Mouse (Mus musculus): ENCODE measurements around the gene Slc25a45. TPM values are rescaled to one million over a fixed set of nuclear protein-coding genes. Genes with fewer than 3 reads are reported as not detected.

Slc25a45 gene
- polyA plus RNA-seq, 1 experiment from 2014 or later, result 4.0 TPM

GRCm38 (mm10) chr19:5835054-5835921, 42.3 kb upstream of the Slc25a45 start:
- Histone ChIP-seq H3K27ac (ENCODE audit: low read depth, low read length) (no peak overlapping the region), H3K9me3 (ENCODE audit: control insufficient read depth) (no peaks in the 10 kb centered on the region), H3K27me3 (replicated peaks; ENCODE audit: control insufficient read depth, insufficient read depth, low read length) (no peaks in the 10 kb centered on the region), H3K4me1 (replicated peaks; ENCODE audit: control insufficient read depth, insufficient read depth, low read length) (peaks cover 7% of the 10 kb centered on the region; the same call in 1 of the 2 replicates), H3K36me3 (ENCODE audit: control insufficient read depth, insufficient read depth) (peaks cover 5% of the 10 kb centered on the region; the same call in 1 of the 2 replicates), H3K4me2 (replicated peaks; ENCODE audit: low read depth) (no peak overlapping the region), H3K9ac (ENCODE audit: low read depth, low read length) (no peak overlapping the region), H3K4me3 (ENCODE audit: low read depth, low read length) (no peak overlapping the region)
- WGBS, result 86% methylated on average over 10 of the region's 10 CpGs
- TF ChIP-seq CTCF (IDR thresholded peaks at IDR 0.05; ENCODE audit: low read depth), result no peak
- no peak for ATAC-seq

GRCm38 (mm10) chr19:5835922-5836430, 41.6 kb upstream of the Slc25a45 start:
- H3K27ac ChIP-seq (ENCODE audit: low read depth, low read length), result no peak overlapping the region

GRCm38 (mm10) chr19:5836941-5837572, 40.6 kb upstream of the Slc25a45 start:
- ATAC-seq, result no peak
- WGBS, result 76% methylated on average over 10 of the region's 10 CpGs
- H3K9ac ChIP-seq (ENCODE audit: low read depth, low read length), result no peak overlapping the region
- no peaks in the 10 kb centered on the region for H3K27me3 ChIP-seq (replicated peaks; ENCODE audit: control insufficient read depth, insufficient read depth, low read length)
- no peak overlapping the region for H3K27ac ChIP-seq (ENCODE audit: low read depth, low read length)
- no peak for TF ChIP-seq CTCF (IDR thresholded peaks at IDR 0.05; ENCODE audit: low read depth)
- H3K36me3 ChIP-seq (ENCODE audit: control insufficient read depth, insufficient read depth), result peaks cover 5% of the 10 kb centered on the region; the same call in 1 of the 2 replicates
- no peaks in the 10 kb centered on the region for H3K9me3 ChIP-seq (ENCODE audit: control insufficient read depth)
- no peak overlapping the region for H3K4me2 ChIP-seq (replicated peaks; ENCODE audit: low read depth)
- no peak overlapping the region for H3K4me3 ChIP-seq (ENCODE audit: low read depth, low read length)
- peaks cover 7% of the 10 kb centered on the region; the same call in 1 of the 2 replicates for H3K4me1 ChIP-seq (replicated peaks; ENCODE audit: control insufficient read depth, insufficient read depth, low read length)

More at GRCm38 (mm10) chr19:5835922-5836430, 41.6 kb upstream of the Slc25a45 start:
- Histone ChIP-seq H3K36me3 (ENCODE audit: control insufficient read depth, insufficient read depth) (peaks cover 5% of the 10 kb centered on the region; the same call in 1 of the 2 replicates), H3K9me3 (ENCODE audit: control insufficient read depth) (no peaks in the 10 kb centered on the region), H3K27me3 (replicated peaks; ENCODE audit: control insufficient read depth, insufficient read depth, low read length) (no peaks in the 10 kb centered on the region), H3K9ac (ENCODE audit: low read depth, low read length) (no peak overlapping the region), H3K4me3 (ENCODE audit: low read depth, low read length) (no peak overlapping the region), H3K4me2 (replicated peaks; ENCODE audit: low read depth) (no peak overlapping the region), H3K4me1 (replicated peaks; ENCODE audit: control insufficient read depth, insufficient read depth, low read length) (peaks cover 7% of the 10 kb centered on the region; the same call in 1 of the 2 replicates)
- WGBS, result 78% methylated on average over 8 of the region's 8 CpGs
- TF ChIP-seq CTCF (IDR thresholded peaks at IDR 0.05; ENCODE audit: low read depth), result no peak
- ATAC-seq, result no peak

- no peak overlapping the region for H3K4me2 ChIP-seq (replicated peaks; ENCODE audit: low read depth)
- H3K9me3 ChIP-seq (ENCODE audit: control insufficient read depth), result no peaks in the 10 kb centered on the region
- no peak for TF ChIP-seq CTCF (IDR thresholded peaks at IDR 0.05; ENCODE audit: low read depth)
- no peak for ATAC-seq
- peaks cover 5% of the 10 kb centered on the region; the same call in 1 of the 2 replicates for H3K36me3 ChIP-seq (ENCODE audit: control insufficient read depth, insufficient read depth)
- H3K4me1 ChIP-seq (replicated peaks; ENCODE audit: control insufficient read depth, insufficient read depth, low read length), result peaks cover 7% of the 10 kb centered on the region; the same call in 1 of the 2 replicates
- no peaks in the 10 kb centered on the region for H3K27me3 ChIP-seq (replicated peaks; ENCODE audit: control insufficient read depth, insufficient read depth, low read length)
- H3K27ac ChIP-seq (ENCODE audit: low read depth, low read length), result no peak overlapping the region
- 76% methylated on average over 8 of the region's 8 CpGs for WGBS
- H3K9ac ChIP-seq (ENCODE audit: low read depth, low read length), result no peak overlapping the region
- H3K4me3 ChIP-seq (ENCODE audit: low read depth, low read length), result no peak overlapping the region
Measured at GRCm38 (mm10) chr19:5837606-5838005, 40.0 kb upstream of the Slc25a45 start.

GRCm38 (mm10) chr19:5838136-5838891, 39.3 kb upstream of the Slc25a45 start:
- peaks cover 5% of the 10 kb centered on the region; the same call in 1 of the 2 replicates for H3K36me3 ChIP-seq (ENCODE audit: control insufficient read depth, insufficient read depth)
- H3K4me1 ChIP-seq (replicated peaks; ENCODE audit: control insufficient read depth, insufficient read depth, low read length), result peaks cover 6% of the 10 kb centered on the region; the same call in 1 of the 2 replicates
- H3K9me3 ChIP-seq (ENCODE audit: control insufficient read depth), result no peaks in the 10 kb centered on the region
- no peak overlapping the region for H3K27ac ChIP-seq (ENCODE audit: low read depth, low read length)
- H3K4me3 ChIP-seq (ENCODE audit: low read depth, low read length), result no peak overlapping the region
- TF ChIP-seq CTCF (IDR thresholded peaks at IDR 0.05; ENCODE audit: low read depth), result no peak
- no peak overlapping the region for H3K4me2 ChIP-seq (replicated peaks; ENCODE audit: low read depth)
- H3K27me3 ChIP-seq (replicated peaks; ENCODE audit: control insufficient read depth, insufficient read depth, low read length), result no peaks in the 10 kb centered on the region
- 73% methylated on average over 12 of the region's 12 CpGs for WGBS
- H3K9ac ChIP-seq (ENCODE audit: low read depth, low read length), result no peak overlapping the region
- no peak for ATAC-seq
